Mouse (Mus musculus) forebrain, embryonic 11.5 days (tissue): ENCODE results near the gene Npas2. TPM values are rescaled to one million over a fixed set of nuclear protein-coding genes. Genes with fewer than 3 reads are reported as not detected.

Experiments used
- ATAC-seq: fragments of 200-750 bp; cut with Nextera tagmentation; replicated peaks from 2 replicates; pipeline ENCODE4 v1.8.0; 2017; ENCODE audit warnings: moderate TSS enrichment; ENCODE audit not compliant: low FRiP score
- DNase-seq: peaks from one replicate; pipeline ENCODE4 v3.0.0-alpha.2; 2017; ENCODE audit warnings: low spot score
- H3K27ac ChIP-seq: fragments of 300-500 bp; sonication (generic); 2 replicates; pipeline ENCODE4 v1.5.1; 2014; ENCODE audit warnings: low read depth, low read length
- H3K27me3 ChIP-seq: fragments of 300-500 bp; sonication (generic); 2 replicates; pipeline ENCODE4 v1.6.1; 2014; ENCODE audit warnings: mild to moderate bottlenecking, low read length, mixed read lengths; ENCODE audit not compliant: control insufficient read depth, insufficient read depth
- H3K36me3 ChIP-seq: fragments of 300-500 bp; sonication (generic); 2 replicates; pipeline ENCODE4 v1.6.1; 2014; ENCODE audit warnings: mild to moderate bottlenecking, low read length, moderate library complexity, mixed read lengths; ENCODE audit not compliant: control insufficient read depth, insufficient read depth
- H3K4me1 ChIP-seq: fragments of 300-500 bp; sonication (generic); replicated peaks from 2 replicates; pipeline ENCODE4 v1.6.1; 2014; ENCODE audit warnings: low read length, mixed read lengths; ENCODE audit not compliant: control insufficient read depth, insufficient read depth
- H3K4me2 ChIP-seq: fragments of 300-500 bp; sonication (generic); 2 replicates; pipeline ENCODE4 v1.6.1; 2014; ENCODE audit warnings: low read depth, mild to moderate bottlenecking, low read length, moderate library complexity, mixed read lengths; ENCODE audit not compliant: severe bottlenecking
- H3K4me3 ChIP-seq: fragments of 300-500 bp; sonication (generic); 2 replicates; pipeline ENCODE4 v1.5.1; 2014; ENCODE audit warnings: low read depth, low read length
- H3K9ac ChIP-seq: fragments of 300-500 bp; sonication (generic); 2 replicates; pipeline ENCODE4 v1.6.1; 2014; ENCODE audit warnings: low read length
- H3K9me3 ChIP-seq: fragments of 300-500 bp; sonication (generic); 2 replicates; pipeline ENCODE4 v1.6.1; 2016; ENCODE audit warnings: low read length, mixed read lengths; ENCODE audit not compliant: control insufficient read depth
- WGBS: fragments of 180-500 bp; shearing (Covaris S2); extraction: QIAGEN DNeasy Blood & Tissue Kit; methylation state at CpG from one replicate; pipeline ENCODE4 v1.1.7; 2014; 5-methylcytosine and 5-hydroxymethylcytosine counted together
- polyA plus RNA-seq: library from polyadenylated mRNA; unstranded; fragments of >200 nt; fragmentation: Nextera tagmentation; extraction: Ambion mirVana; gene quantifications from 2 replicates; pipeline ENCODE4 v1.2.1, GENCODE M21; 2014

Npas2 gene
- polyA plus RNA-seq, 1 experiment from 2014 or later, result not detected

DNA sequence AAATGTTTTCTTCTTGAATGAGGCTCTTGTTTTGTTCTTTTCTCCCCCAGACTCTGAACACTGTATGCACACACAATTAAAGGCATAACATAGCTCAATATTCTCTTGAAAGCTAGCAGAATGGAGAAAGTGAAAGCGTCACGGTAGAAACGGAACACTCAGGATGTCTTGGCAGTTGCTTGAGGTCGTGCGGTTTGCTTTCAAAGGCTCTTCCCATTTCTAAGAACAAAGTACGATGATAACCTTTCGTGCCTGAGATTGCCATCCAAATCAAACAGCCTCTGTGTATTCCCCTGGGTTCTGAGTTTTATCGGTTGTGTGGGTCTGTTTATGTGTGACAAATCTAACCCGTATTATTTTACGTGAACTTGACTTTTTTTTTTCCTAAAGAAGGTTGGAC lies 11.5 kb downstream of the Npas2 start:
- ATAC-seq (no peak), DNase-seq (no peak)
- H3K36me3 ChIP-seq, result no peaks in the 10 kb centered on the region
- no peak overlapping the region for H3K9ac ChIP-seq
- 84% methylated on average over 10 of the region's 10 CpGs for WGBS
- H3K4me1 ChIP-seq, result no peaks in the 10 kb centered on the region
- no peak overlapping the region for H3K4me2 ChIP-seq
- H3K27me3 ChIP-seq, result no peaks in the 10 kb centered on the region
- H3K9me3 ChIP-seq, result no peaks in the 10 kb centered on the region
- H3K4me3 ChIP-seq, result no peak overlapping the region
- no peak overlapping the region for H3K27ac ChIP-seq

DNA sequence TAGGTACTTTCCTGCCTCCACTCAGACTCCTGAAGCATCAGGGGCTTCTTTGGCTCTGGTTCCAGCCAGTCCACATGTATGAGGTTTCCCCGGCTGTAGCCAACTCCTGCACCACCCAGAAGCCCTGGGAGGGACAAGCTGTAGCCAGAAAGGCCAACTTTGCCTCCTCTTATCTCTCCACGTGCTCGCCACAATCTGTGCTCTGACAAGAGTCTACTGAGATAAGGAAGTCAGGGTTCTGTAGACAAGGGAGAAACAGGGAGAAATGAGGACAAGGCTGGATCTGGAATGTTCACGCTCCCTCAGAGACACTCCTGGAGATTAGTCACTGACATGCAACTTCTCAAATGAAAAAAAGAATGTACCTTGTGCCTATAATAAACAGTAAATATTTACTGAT lies 12.2 kb downstream of the Npas2 start:
- DNase-seq (peak; percentile 15), ATAC-seq (no peak)
- no peak overlapping the region for H3K9ac ChIP-seq
- WGBS, result 76% methylated on average over 4 of the region's 4 CpGs
- H3K4me1 ChIP-seq, result no peaks in the 10 kb centered on the region
- no peaks in the 10 kb centered on the region for H3K9me3 ChIP-seq
- no peaks in the 10 kb centered on the region for H3K36me3 ChIP-seq
- H3K27me3 ChIP-seq, result no peaks in the 10 kb centered on the region
- no peak overlapping the region for H3K4me3 ChIP-seq
- H3K27ac ChIP-seq, result no peak overlapping the region
- no peak overlapping the region for H3K4me2 ChIP-seq

DNA sequence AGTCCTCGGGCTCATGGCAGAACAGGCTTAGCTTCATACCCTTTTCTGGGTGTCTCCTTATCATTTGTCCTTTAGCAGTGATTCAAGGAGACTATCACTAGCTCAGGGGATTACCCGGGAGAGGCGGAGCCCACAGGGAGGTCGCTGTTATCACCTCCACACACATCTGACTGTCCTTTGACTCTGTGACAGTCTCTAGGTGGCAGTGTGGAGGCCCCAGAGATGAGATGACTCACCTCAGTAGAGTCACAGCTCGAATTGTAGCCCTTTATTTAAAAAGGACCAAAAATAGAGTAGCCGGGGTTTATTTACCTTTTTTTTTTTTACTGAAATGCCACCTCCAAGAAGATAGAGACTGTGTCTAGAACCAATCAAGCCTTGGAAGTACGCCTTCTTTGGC lies 13.4 kb downstream of the Npas2 start:
- ATAC-seq (no peak), DNase-seq (no peak)
- WGBS, result 44% methylated on average over 7 of the region's 7 CpGs

DNA sequence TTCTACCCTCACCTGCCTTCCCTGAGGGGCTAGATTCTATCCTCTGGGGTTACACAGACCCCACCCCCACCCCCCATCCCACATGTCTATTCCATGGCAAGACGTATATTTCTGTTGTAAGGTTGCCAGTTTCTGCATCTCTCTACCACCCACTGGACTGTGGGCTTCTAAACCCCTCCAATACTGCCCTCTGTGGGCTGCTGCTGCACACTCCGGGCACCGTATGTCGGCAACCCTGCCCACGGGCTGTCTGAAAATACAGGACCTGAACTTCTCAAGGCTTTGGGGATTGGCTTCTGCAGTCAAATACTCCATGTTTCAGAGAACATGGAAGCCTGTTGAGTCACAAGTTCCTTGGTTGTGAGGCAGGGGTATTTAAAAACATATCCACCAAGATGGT lies 17.4 kb downstream of the Npas2 start:
- Histone ChIP-seq H3K27ac (no peak overlapping the region), H3K4me1 (no peaks in the 10 kb centered on the region), H3K9me3 (no peaks in the 10 kb centered on the region), H3K4me2 (no peak overlapping the region), H3K9ac (no peak overlapping the region), H3K27me3 (no peaks in the 10 kb centered on the region), H3K36me3 (no peaks in the 10 kb centered on the region), H3K4me3 (no peak overlapping the region)
- 79% methylated on average over 5 of the region's 5 CpGs for WGBS
- ATAC-seq (no peak), DNase-seq (peak; percentile 46)

More for the DNA sequence above, 13.4 kb downstream of the Npas2 start:
- no peaks in the 10 kb centered on the region for H3K4me1 ChIP-seq
- H3K27me3 ChIP-seq, result no peaks in the 10 kb centered on the region
- H3K9ac ChIP-seq, result no peak overlapping the region
- H3K4me2 ChIP-seq, result no peak overlapping the region
- no peaks in the 10 kb centered on the region for H3K36me3 ChIP-seq
- H3K4me3 ChIP-seq, result no peak overlapping the region
- no peak overlapping the region for H3K27ac ChIP-seq
- no peaks in the 10 kb centered on the region for H3K9me3 ChIP-seq

DNA sequence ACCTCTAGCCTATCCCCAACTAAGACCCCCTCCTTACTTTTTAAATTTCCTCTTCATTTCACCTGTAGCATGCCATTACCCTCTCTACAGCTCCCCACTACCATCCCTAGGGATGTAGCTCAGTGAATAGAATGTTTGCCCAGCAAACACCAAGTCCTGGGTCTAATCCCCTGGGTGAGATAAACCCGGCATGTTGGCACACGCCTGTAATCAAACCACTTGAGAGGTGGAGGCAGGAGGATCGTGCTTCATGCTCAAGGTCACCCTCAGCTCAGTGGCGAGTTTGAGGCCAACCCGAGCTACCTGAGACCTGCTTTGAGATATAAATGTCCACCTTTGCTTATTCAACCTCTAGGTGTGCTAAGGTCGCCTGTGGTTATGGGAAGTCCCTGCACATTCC lies 19.5 kb downstream of the Npas2 start:
- Histone ChIP-seq H3K36me3 (no peaks in the 10 kb centered on the region), H3K27ac (no peak overlapping the region), H3K4me1 (no peaks in the 10 kb centered on the region), H3K9me3 (no peaks in the 10 kb centered on the region), H3K9ac (no peak overlapping the region), H3K27me3 (no peaks in the 10 kb centered on the region), H3K4me3 (no peak overlapping the region), H3K4me2 (no peak overlapping the region)
- DNase-seq (peak; percentile 35), ATAC-seq (no peak)
- WGBS, result 82% methylated on average over 6 of the region's 6 CpGs

DNA sequence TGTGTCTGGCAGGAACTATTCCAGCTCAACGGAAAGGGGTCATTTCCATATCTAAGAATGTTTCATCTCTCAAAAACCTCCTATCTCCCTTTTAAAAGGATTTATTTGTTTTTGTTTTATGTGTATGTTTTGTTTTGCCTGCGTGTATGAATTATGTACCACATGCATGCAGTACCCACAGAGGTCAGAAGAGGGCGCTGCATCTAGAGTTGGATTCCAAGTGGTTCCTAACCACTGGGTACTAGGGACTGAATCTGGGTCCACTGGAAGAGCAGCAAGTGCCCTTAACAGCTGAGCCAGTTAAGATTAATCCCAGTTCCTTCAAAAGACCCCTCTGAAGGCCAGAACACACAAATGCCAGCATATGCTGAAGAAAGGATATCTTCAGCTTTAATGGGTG lies 24.1 kb downstream of the Npas2 start:
- H3K4me2 ChIP-seq, result no peak overlapping the region
- H3K36me3 ChIP-seq, result no peaks in the 10 kb centered on the region
- WGBS, result 87% methylated on average over 3 of the region's 3 CpGs
- H3K9ac ChIP-seq, result no peak overlapping the region
- H3K4me3 ChIP-seq, result no peak overlapping the region
- DNase-seq (peak; percentile 38), ATAC-seq (no peak)
- no peak overlapping the region for H3K27ac ChIP-seq
- H3K4me1 ChIP-seq, result no peaks in the 10 kb centered on the region
- no peaks in the 10 kb centered on the region for H3K27me3 ChIP-seq
- H3K9me3 ChIP-seq, result no peaks in the 10 kb centered on the region

DNA sequence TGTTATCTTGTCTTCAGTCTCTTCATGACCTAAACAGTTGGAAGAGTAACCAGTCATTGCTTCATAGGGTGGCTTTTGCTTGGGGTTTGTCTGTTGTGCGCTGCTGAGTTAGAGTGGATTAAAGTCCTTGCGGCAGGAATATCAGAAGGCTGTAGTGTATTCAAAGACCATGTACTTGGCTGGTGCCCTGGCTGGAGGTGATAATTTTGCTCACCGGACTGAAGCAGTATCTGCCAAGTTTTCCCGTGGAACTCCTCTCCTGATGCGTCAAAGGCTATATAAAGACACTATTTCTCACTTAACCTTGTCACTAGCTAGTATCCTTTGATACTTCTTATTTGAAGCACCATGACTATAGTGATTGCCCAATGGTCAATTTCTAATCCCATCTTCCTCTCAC lies 34.9 kb downstream of the Npas2 start:
- Histone ChIP-seq H3K27me3 (no peaks in the 10 kb centered on the region), H3K4me3 (no peak overlapping the region), H3K9ac (no peak overlapping the region), H3K27ac (no peak overlapping the region), H3K4me2 (no peak overlapping the region), H3K36me3 (no peaks in the 10 kb centered on the region), H3K9me3 (no peaks in the 10 kb centered on the region), H3K4me1 (no peaks in the 10 kb centered on the region)
- ATAC-seq (no peak), DNase-seq (no peak)
- 95% methylated on average over 5 of the region's 5 CpGs for WGBS

DNA sequence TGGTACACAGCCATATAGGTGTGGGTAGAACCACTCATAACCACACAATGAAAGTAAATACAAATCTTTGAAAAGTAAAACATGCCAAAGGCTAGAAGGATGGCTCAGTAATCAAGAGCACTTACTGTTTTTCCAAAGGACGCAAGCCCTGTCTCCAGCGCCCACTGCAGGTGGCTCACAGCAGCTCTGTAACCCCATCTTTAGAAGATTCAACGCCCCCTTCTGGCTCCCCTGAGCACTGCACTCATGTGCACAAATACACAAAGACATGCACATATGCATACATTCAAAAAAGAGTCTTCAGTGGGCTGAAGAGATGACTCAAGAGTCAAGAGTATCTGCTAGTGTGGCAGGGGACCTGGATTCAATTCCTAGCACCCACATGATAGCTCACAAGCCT lies 36.5 kb downstream of the Npas2 start:
- DNase-seq (no peak), ATAC-seq (no peak)
- 65% methylated on average over 3 of the region's 3 CpGs for WGBS
- Histone ChIP-seq H3K4me1 (no peaks in the 10 kb centered on the region), H3K4me3 (no peak overlapping the region), H3K9ac (no peak overlapping the region), H3K27ac (no peak overlapping the region), H3K36me3 (no peaks in the 10 kb centered on the region), H3K9me3 (no peaks in the 10 kb centered on the region), H3K27me3 (no peaks in the 10 kb centered on the region), H3K4me2 (no peak overlapping the region)

DNA sequence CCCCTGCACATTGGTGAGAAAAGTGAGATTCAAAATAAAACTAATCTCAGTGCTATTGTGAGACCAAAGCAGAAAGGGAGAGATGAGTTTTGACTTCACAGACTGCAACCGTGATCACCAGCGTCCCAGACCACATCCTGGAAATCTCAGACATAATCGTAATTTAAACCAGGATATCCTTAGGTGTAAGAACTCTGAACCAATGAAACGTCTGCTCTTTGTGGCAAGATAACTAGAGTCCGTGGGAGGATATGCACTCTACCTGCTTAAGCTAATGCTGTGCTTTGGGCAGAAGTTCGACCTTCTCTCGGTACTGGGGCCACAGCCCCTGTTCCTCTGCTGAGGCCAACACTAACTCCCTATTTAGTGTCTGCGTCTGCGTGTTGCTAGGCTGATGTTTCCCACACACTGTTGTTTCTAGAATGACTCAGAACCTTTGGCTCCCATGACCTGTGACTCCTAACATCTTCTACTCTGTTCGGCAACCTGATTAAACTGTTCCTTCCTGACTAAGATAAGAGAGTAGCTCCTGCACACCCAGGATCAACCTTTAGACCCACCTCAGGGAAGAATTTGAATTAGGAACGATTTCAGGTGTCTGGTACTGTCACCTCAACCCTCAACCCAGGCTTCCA lies 41.4 kb downstream of the Npas2 start:
- Histone ChIP-seq H3K27me3 (no peaks in the 10 kb centered on the region), H3K36me3 (no peaks in the 10 kb centered on the region), H3K4me3 (no peak overlapping the region), H3K9me3 (no peaks in the 10 kb centered on the region), H3K4me1 (no peaks in the 10 kb centered on the region), H3K27ac (no peak overlapping the region), H3K9ac (no peak overlapping the region), H3K4me2 (no peak overlapping the region)
- 87% methylated on average over 11 of the region's 11 CpGs for WGBS
- ATAC-seq (no peak), DNase-seq (no peak)
